15 mouse cellular contexts compared by ENCODE assay signal in genomic region chr9:59964367-59964766, GRCm38 (mm10). TPM values are rescaled to one million over a fixed set of nuclear protein-coding genes. Genes with fewer than 3 reads are reported as not detected.
DNase-seq lines count a peak whose midpoint lies in the region; ATAC-seq lines count a peak whose summit lies in the region.
"Had no signal": no experiment of that assay in that cellular context is flagged by ENCODE, and none has a peak within 500 bp of the region (broad histone marks: within the 10 kb centered on the region; RNA-seq: fewer than 3 reads in every experiment).

No protein-coding gene starts in this region.

- WGBS in forebrain, embryonic 15.5 days = 52% methylated on average over 3 of the region's 3 CpGs

- no peak overlapping the region for H3K27ac ChIP-seq in forebrain, embryonic 15.5 days (replicated peaks)
- H3K27ac ChIP-seq: heart, embryonic 15.5 days; neural tube, embryonic 15.5 days; stomach, postnatal 0 days had no signal

- H3K4me2 ChIP-seq in forebrain, embryonic 15.5 days (replicated peaks) = no peak overlapping the region
- H3K4me2 ChIP-seq: heart, embryonic 15.5 days; neural tube, embryonic 15.5 days had no signal

- H3K9me3 ChIP-seq in forebrain, embryonic 15.5 days = no peaks in the 10 kb centered on the region
- H3K9me3 ChIP-seq: heart, embryonic 15.5 days; neural tube, embryonic 15.5 days had no signal

- no peaks in the 10 kb centered on the region for H3K36me3 ChIP-seq in forebrain, embryonic 15.5 days
- H3K36me3 ChIP-seq: heart, embryonic 15.5 days; neural tube, embryonic 15.5 days had no signal

- no peaks in the 10 kb centered on the region for H3K4me1 ChIP-seq in forebrain, embryonic 15.5 days

- H3K4me3 ChIP-seq in forebrain, embryonic 15.5 days = no peak overlapping the region
- H3K4me3 ChIP-seq: heart, embryonic 15.5 days; neural tube, embryonic 15.5 days had no signal

- no peak overlapping the region for H3K9ac ChIP-seq in forebrain, embryonic 15.5 days (replicated peaks)
- H3K9ac ChIP-seq: heart, embryonic 15.5 days; neural tube, embryonic 15.5 days had no signal

- no peak for ATAC-seq in forebrain, embryonic 15.5 days (replicated peaks)
- ATAC-seq: hindbrain, embryonic 16.5 days had no signal

- DNase-seq in adrenal gland, postnatal 10 days = peak; percentile 27
- DNase-seq in adrenal gland, adult 18-20 months (ENCODE audit: low spot score in 2 of 2) = no peak
- DNase-seq in R1 (ENCODE audit: low read depth, low spot score) = peak; percentile 68
- DNase-seq in left cerebral cortex, postnatal 25 days (ENCODE audit: low spot score in 2 of 2) = peak; percentile 53 to 77
- DNase-seq in lung, postnatal 10 days = peak; percentile 63
- no peak for DNase-seq in cerebellum, postnatal 14 days
- DNase-seq in heart, postnatal 25 days (ENCODE audit: low spot score) = no peak
- DNase-seq: cerebellum, postnatal 10 days had no signal

- intact Hi-C loops in left cerebral cortex, postnatal 25 days (cut with DNase I) = no loop called here
- intact Hi-C loops in heart, postnatal 25 days (cut with DNase I) = no loop called here

- H3K27me3 ChIP-seq in forebrain, embryonic 15.5 days = no peaks in the 10 kb centered on the region
- H3K27me3 ChIP-seq: heart, embryonic 15.5 days; neural tube, embryonic 15.5 days had no signal

RNA-seq across cellular contexts. Expression of gene Nr2e3, which starts 3.9 kb away (rescaled TPM):
- not detected for total RNA-seq in adrenal gland, postnatal 10 days (2021)
- total RNA-seq in adrenal gland, adult 18-20 months (2021) = not detected
- not detected for total RNA-seq in left cerebral cortex, postnatal 25 days (2021)
- not detected in 2 replicates for polyA plus RNA-seq in forebrain, embryonic 15.5 days (2015; fragmentation: Nextera tagmentation; extraction: Ambion mirVana)
- total RNA-seq in heart, postnatal 25 days (2021) = not detected
- total RNA-seq: layer of hippocampus, postnatal 10 days had no signal
- polyA plus RNA-seq: heart, embryonic 15.5 days; hindbrain, embryonic 16.5 days; kidney, embryonic 16.5 days; neural tube, embryonic 15.5 days; stomach, postnatal 0 days had no signal

Comparison
In these comparisons a context has a peak if more than half of its experiments do, and no peak if none do; other contexts are left out.
1. DNase-seq: peak in adrenal gland, postnatal 10 days (single experiment), R1 (single experiment), left cerebral cortex, postnatal 25 days (2 of 2) and lung, postnatal 10 days (single experiment); none in adrenal gland, adult 18-20 months (0 of 2), cerebellum, postnatal 14 days (0 of 2) and heart, postnatal 25 days (single experiment).